Mouse (Mus musculus): ENCODE data around the gene Rfxap.

DNA sequence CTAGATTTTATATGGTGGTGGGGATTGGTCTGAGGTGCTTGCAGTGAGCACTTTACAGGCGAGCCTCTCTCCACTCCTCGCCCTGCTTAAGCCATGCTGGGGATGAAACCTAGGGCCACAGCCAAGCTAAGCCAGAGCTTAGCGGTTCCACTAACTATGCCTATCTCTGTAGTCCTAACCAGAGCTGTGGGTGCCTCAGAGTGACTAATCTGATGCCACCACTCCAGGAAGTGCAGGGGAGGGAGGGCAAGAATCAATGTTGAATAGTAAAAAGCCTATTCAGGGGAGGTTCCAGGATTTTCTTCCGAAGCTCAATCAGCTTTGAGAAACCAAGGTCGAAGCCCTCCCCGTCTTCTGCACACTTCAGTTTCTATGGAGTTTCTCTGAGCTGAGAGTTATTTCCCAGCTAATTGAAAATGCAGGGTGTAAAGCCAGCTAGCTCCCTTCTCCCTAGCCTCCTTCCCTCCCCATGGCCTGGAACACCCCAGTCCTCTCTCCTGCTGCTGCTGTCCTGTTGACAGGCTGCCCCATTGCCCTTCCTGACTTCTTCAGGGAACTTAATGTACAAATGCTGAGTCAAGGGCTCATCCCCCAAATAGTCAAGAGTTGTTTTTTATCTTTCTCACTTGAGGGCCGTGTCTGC is 31.5 kb downstream of the Rfxap start:
- TF ChIP-seq EP300 (IDR thresholded peaks at IDR 0.05; ENCODE audit: insufficient read depth, low read depth, low read length), result no peak
- no peak for TF ChIP-seq CTCF (IDR thresholded peaks at IDR 0.05; ENCODE audit: low read depth, low read length)
- no peak for TF ChIP-seq POLR2A (IDR thresholded peaks at IDR 0.05; ENCODE audit: insufficient read depth, low read length)

Data from ES-Bruce4 (cell line).